Mouse (Mus musculus): ENCODE results near the gene Tctn1. TPM values are rescaled to one million over a fixed set of nuclear protein-coding genes. Genes with fewer than 3 reads are reported as not detected.

The Tctn1 gene
- total and polyA plus RNA-seq, 2 experiments from 2014 or later = 6.5 to 30.3 TPM

GRCm38 (mm10) chr5:122228271-122228765 is 35.9 kb downstream of the Tctn1 start:
- H3K27me3 ChIP-seq (ENCODE audit: insufficient read depth, low read length) = no peaks in the 10 kb centered on the region
- no peak overlapping the region for H3K27ac ChIP-seq
- no peaks in the 10 kb centered on the region for H3K4me1 ChIP-seq (ENCODE audit: insufficient read depth, low read length)
- WGBS = 87% methylated on average over 3 of the region's 3 CpGs
- H3K36me3 ChIP-seq (ENCODE audit: insufficient read depth, low read length) = no peaks in the 10 kb centered on the region
- H3K9me3 ChIP-seq (ENCODE audit: low read length) = no peaks in the 10 kb centered on the region
- no peak overlapping the region for H3K9ac ChIP-seq (replicated peaks; ENCODE audit: low read length)
- H3K4me2 ChIP-seq (ENCODE audit: low read depth, low read length) = no peak overlapping the region
- no peak for TF ChIP-seq CTCF (IDR thresholded peaks at IDR 0.05; ENCODE audit: low read depth)
- DNase-seq (ENCODE audit: low spot score) (no peak), ATAC-seq (no peak)
- H3K4me3 ChIP-seq (ENCODE audit: low read length) = no peak overlapping the region

DNA sequence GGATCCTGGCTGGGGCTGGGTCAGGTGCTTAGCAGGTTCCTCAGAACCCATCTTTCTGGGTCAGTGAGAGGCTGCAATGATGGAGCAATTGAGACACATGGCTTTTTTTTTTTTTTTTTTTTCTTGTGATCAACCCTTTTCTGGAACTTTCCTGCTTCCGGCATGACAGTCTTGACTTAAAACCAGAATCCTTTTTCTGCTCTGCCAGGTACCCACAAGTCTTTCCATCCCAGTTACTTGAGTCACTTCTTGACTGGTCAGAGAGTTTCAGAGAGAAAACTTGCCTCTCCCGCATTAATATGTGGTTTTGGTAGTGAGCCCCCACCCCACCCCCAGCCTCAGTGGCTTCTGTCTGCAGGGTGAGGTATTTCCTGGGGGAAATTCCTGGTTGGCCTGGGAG is 40.0 kb downstream of the Tctn1 start:
- no peak for ATAC-seq
- WGBS = 97% methylated on average over 2 of the region's 2 CpGs
- Histone ChIP-seq H3K9me3 (ENCODE audit: low read length) (no peaks in the 10 kb centered on the region), H3K4me1 (ENCODE audit: insufficient read depth, low read length) (no peaks in the 10 kb centered on the region), H3K4me3 (ENCODE audit: low read length) (no peak overlapping the region), H3K27me3 (ENCODE audit: insufficient read depth, low read length) (no peaks in the 10 kb centered on the region), H3K4me2 (ENCODE audit: low read depth, low read length) (no peak overlapping the region), H3K36me3 (ENCODE audit: insufficient read depth, low read length) (no peaks in the 10 kb centered on the region), H3K27ac (no peak overlapping the region), H3K9ac (replicated peaks; ENCODE audit: low read length) (no peak overlapping the region)
- no peak for DNase-seq (ENCODE audit: low spot score)
- no peak for TF ChIP-seq CTCF (IDR thresholded peaks at IDR 0.05; ENCODE audit: low read depth)

- Histone ChIP-seq H3K9me3 (ENCODE audit: low read length) (no peaks in the 10 kb centered on the region), H3K9ac (replicated peaks; ENCODE audit: low read length) (no peak overlapping the region), H3K4me2 (ENCODE audit: low read depth, low read length) (no peak overlapping the region), H3K4me3 (ENCODE audit: low read length) (no peak overlapping the region), H3K27me3 (ENCODE audit: insufficient read depth, low read length) (no peaks in the 10 kb centered on the region), H3K4me1 (ENCODE audit: insufficient read depth, low read length) (no peaks in the 10 kb centered on the region), H3K36me3 (ENCODE audit: insufficient read depth, low read length) (no peaks in the 10 kb centered on the region), H3K27ac (no peak overlapping the region)
- TF ChIP-seq CTCF (IDR thresholded peaks at IDR 0.05; ENCODE audit: low read depth) = no peak
- ATAC-seq (no peak), DNase-seq (ENCODE audit: low spot score) (no peak)
- WGBS = 89% methylated on average over 4 of the region's 4 CpGs
Measured at GRCm38 (mm10) chr5:122221085-122221484, 43.2 kb downstream of the Tctn1 start.

DNA sequence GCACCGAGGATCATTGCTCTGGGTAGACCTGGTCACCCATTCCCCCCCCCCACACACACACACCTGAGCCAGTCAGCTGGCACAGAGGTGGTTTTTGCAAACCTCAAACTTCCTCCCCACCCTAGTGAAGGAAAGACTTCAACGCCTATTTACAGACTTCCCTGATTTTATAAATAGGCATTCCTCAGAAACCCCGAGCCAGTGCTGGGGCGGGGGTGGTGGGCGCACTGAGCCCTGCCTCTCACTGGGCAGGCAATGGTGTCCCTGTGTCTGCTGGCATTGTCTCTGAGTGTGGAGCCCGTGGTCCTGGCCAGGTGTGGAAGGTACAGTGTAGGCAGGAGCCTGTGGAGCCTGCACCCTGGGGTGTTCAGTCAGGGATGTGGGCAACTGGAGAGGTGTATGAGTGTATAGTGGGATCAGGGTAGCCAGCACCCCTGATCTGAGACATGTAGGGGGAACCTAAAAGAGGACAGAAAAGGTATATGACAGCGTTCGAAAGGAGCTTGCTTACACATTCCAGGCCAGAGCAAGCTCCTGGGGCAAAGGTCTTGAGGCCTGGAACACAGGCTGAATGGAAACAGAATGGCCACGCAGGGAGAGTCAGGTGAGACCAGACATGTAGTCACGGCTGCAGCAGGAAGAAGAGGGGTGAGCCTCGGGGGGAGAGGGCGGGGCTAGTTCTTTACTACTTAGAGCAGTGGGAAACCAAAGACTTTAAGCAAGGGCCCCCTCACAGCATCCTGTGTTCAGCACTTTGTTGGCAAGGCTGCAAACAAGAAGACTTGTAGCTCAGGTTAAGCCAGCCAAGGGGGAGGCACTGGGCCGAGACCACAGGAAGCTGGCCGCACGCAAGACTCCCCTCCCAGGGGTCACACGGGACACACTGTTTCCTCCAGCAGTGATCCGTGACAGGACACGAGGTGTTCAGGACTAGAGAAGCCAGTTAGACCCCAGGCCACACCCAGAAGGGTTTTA is 44.3 kb downstream of the Tctn1 start:
- Histone ChIP-seq H3K27me3 (ENCODE audit: insufficient read depth, low read length) (no peaks in the 10 kb centered on the region), H3K4me3 (ENCODE audit: low read length) (no peak overlapping the region), H3K9ac (replicated peaks; ENCODE audit: low read length) (no peak overlapping the region), H3K4me2 (ENCODE audit: low read depth, low read length) (no peak overlapping the region), H3K27ac (no peak overlapping the region), H3K36me3 (ENCODE audit: insufficient read depth, low read length) (no peaks in the 10 kb centered on the region), H3K4me1 (ENCODE audit: insufficient read depth, low read length) (no peaks in the 10 kb centered on the region), H3K9me3 (ENCODE audit: low read length) (no peaks in the 10 kb centered on the region)
- no peak for TF ChIP-seq CTCF (IDR thresholded peaks at IDR 0.05; ENCODE audit: low read depth)
- 69% methylated on average over 18 of the region's 18 CpGs for WGBS
- DNase-seq (ENCODE audit: low spot score) (no peak), ATAC-seq (no peak)

DNA sequence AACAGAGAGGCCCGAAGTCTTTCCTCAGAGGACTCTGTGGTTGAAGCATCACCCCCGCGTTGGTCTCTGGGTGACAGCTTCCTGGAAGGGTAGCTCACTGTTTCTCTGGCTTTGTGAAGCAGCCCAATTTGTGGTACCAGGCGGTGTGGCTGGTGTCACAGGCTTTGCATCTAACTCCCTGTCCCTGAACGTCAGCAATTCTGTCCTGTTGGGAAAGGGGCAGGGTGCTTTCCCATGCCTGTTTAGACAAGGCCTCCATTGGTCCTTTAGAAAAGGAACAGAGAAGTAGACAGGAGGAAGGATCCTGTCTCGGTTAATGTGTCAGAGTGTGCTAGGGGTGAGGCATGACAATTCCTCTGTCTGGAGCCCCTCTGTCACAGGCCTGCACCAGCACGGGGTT is 45.3 kb downstream of the Tctn1 start:
- no peak for DNase-seq (ENCODE audit: low spot score)
- Histone ChIP-seq H3K4me2 (ENCODE audit: low read depth, low read length) (no peak overlapping the region), H3K9me3 (ENCODE audit: low read length) (no peaks in the 10 kb centered on the region), H3K36me3 (ENCODE audit: insufficient read depth, low read length) (no peaks in the 10 kb centered on the region), H3K9ac (replicated peaks; ENCODE audit: low read length) (no peak overlapping the region), H3K27ac (no peak overlapping the region), H3K4me3 (ENCODE audit: low read length) (no peak overlapping the region), H3K4me1 (ENCODE audit: insufficient read depth, low read length) (no peaks in the 10 kb centered on the region), H3K27me3 (ENCODE audit: insufficient read depth, low read length) (no peaks in the 10 kb centered on the region)
- no peak for ATAC-seq
- WGBS = 76% methylated on average over 7 of the region's 7 CpGs
- no peak for TF ChIP-seq CTCF (IDR thresholded peaks at IDR 0.05; ENCODE audit: low read depth)

DNA sequence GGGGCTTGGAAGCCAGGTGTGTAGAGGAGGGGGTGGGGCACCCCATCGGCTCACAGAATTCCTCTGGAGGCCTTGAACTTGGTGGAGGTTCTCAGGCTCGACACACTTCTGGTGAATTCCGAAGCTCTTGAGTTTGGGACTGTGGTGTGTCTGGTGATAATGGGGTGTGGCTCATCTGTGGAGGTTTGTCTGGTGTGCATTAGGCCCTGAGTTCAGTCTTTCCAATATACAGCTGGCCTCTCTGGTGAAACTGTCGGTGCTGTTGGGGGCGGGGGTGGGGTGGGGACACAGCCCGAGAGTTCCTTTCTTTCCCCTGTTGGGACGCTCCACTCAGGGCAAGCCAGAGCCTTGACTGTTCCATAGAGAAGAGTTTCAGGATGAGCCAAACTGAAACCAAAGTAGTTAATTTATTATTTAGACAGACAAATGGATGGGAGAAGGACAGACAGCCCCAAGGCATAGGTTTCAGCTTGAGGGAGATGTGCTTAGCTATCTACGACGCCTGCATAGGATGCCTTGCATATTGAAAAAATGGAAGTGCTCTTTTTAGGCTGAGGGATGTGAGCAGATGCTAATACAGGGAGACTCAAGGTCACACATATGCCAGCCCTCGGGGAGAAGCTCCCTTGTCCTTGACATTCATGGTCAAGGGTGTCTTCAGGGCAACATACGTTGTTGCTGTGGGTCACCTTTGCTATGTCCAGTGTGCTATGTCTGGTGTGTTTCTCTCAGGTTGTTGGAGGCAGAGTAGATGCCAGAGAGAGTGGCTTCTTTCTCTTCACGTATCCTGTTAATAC is 46.0 kb downstream of the Tctn1 start:
- no peak overlapping the region for H3K9ac ChIP-seq (replicated peaks; ENCODE audit: low read length)
- H3K9me3 ChIP-seq (ENCODE audit: low read length) = no peaks in the 10 kb centered on the region
- H3K27ac ChIP-seq = no peak overlapping the region
- 87% methylated on average over 12 of the region's 12 CpGs for WGBS
- TF ChIP-seq CTCF (IDR thresholded peaks at IDR 0.05; ENCODE audit: low read depth) = no peak
- H3K4me2 ChIP-seq (ENCODE audit: low read depth, low read length) = no peak overlapping the region
- ATAC-seq (no peak), DNase-seq (ENCODE audit: low spot score) (no peak)
- no peaks in the 10 kb centered on the region for H3K36me3 ChIP-seq (ENCODE audit: insufficient read depth, low read length)
- no peaks in the 10 kb centered on the region for H3K4me1 ChIP-seq (ENCODE audit: insufficient read depth, low read length)
- no peaks in the 10 kb centered on the region for H3K27me3 ChIP-seq (ENCODE audit: insufficient read depth, low read length)
- H3K4me3 ChIP-seq (ENCODE audit: low read length) = no peak overlapping the region

Data from hindbrain, postnatal 0 days (tissue).